Mouse (Mus musculus) NIH3T3 (cell line): Measurements from ENCODE around the gene Tnrc6a.

Experiments
- DNase-seq: peaks from one replicate; pipeline ENCODE4 v3.0.0-alpha.2; 2012; ENCODE audit warnings: low read depth

Gene Tnrc6a

GRCm38 (mm10) chr7:123235449-123235848 is 111.8 kb downstream of the Tnrc6a start:
- peak; percentile 64 for DNase-seq

GRCm38 (mm10) chr7:123238621-123239020 is 114.9 kb downstream of the Tnrc6a start:
- no peak for DNase-seq

- DNase-seq: no peak
Observed at GRCm38 (mm10) chr7:123240064-123240463, 116.4 kb downstream of the Tnrc6a start.

DNA sequence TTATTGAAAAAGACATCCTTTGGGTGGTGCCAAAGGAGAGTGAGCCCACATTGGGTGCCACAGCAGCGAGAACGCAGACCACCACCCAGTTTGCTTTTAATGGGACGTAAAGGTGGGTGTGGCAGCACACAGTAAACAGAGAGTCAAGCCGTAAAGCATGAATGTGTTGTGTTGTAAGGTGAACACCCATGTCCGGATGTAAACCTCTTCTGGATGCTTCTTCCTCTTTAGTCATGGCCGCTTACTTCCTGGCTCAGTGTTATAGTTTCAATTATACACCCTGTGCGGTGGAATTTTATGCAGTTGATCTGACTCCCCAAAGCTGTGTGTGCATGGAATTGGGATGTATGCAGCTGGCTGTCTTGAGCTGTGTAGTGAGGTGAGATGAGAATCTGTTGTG is 118.6 kb downstream of the Tnrc6a start:
- DNase-seq: no peak

DNA sequence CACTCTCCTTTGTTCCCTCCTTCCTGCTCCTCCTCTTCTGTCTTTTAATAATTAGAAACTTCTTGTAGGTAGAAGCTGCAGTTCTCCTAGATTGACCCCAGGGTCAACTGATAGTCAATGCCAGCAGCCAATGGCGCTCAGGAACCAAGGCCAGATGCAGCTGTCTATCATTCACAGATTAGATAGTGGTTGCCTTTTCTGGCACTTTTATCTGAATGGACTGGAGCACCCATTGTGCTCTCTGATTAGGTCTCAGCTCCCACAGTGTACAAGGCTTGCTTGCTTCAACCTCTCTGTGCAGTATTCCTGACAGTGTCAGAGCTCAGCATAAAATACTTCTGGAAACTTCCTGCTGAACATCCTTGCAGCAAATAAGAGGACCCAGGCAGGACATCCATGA is 121.1 kb downstream of the Tnrc6a start:
- DNase-seq: no peak
